Mouse (Mus musculus) erythroblast, embryonic 14.5 days (primary cell): ENCODE results near the gene Crlf3.

ENCODE experiments used
- GATA1 ChIP-seq: IDR thresholded peaks from 2 replicates; pipeline ENCODE4 v1.6.1; 2012; ENCODE audit warnings: low read length, inconsistent platforms, mixed read lengths
- TAL1 ChIP-seq: IDR thresholded peaks from 3 replicates; pipeline ENCODE4 v1.6.1; 2012; ENCODE audit warnings: low read length, inconsistent platforms, mixed read lengths

DNA sequence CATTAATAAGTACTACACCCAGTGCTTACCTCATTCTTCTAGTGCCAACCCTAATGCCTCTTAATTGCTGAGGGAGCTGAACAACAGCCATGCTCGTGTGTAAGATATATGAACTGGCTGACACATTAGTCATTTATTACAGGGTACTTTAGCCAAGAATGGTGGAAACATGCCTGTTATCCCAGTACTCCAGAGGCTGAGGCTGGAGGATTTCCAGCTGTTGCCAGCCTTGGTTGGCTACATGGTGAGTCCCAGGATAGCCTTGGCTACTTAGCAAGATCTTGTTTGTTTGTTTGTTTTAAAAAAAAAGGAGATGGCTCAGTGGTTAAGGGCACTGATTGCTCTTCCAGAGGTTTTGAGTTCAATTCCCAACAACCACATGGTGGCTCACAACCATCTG, 2.0 kb downstream of the Crlf3 start:
- TF ChIP-seq GATA1: no peak
- TF ChIP-seq TAL1: no peak
